Mouse (Mus musculus): ENCODE measurements around the gene Slc12a9.

DNA sequence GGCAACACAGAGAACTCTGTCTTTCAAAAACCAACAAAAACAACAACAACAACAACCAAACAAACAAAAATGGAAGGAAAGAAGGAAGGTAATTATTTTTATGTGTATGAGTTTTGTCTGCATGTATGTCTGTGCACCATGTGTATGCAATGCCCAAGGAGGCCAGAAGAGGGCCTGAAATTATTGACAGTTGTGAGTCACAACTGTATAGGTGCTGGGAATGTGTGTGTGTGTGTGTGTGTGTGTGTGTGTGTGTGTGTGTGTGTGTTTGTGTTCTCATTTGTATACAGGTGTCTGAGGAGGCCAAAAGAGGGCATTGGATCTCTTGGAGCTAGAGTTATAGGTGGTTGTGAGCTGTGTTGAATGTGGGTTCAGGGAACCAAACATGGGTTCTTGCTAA, 10.5 kb upstream of the Slc12a9 start:
- TF ChIP-seq MAZ (IDR thresholded peaks at IDR 0.05; ENCODE audit: low read depth, low read length) = no peak
- TF ChIP-seq NELFE (IDR thresholded peaks at IDR 0.05; ENCODE audit: low read depth, low read length) = no peak
- TF ChIP-seq POLR2AphosphoS5 (IDR thresholded peaks at IDR 0.05; ENCODE audit: borderline replicate concordance, low read depth, low read length) = no peak
